Mouse (Mus musculus) lung, postnatal 10 days (tissue): ENCODE data around the gene Grk5.

Source experiments
- DNase-seq: peaks from one replicate; pipeline ENCODE4 v3.0.0; 2021

Gene Grk5

DNA sequence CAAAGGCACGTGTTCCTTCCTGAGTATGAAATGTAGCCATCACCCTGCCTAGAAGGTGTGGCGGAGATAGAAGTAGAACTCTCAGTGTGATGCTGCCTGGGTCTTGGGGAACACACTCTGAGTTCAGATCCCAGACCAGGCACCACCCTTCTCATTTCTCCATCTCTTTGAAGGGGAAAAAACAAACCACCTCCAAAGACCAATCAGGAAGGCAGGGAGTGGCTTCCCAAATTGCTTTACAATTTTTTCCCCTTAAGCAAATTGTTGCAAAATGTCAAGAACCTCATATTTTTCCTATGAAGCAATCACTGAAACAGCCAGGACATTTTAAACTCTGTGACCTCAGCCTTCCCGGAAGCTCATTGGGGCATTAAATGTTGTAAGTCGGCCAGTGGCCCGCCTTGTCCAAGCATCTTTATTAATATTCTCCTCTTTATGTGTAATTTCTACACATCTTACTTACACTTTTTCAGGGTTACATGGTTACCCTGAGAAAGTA is 190.8 kb downstream of the Grk5 start:
- DNase-seq, result peak; percentile 39

DNA sequence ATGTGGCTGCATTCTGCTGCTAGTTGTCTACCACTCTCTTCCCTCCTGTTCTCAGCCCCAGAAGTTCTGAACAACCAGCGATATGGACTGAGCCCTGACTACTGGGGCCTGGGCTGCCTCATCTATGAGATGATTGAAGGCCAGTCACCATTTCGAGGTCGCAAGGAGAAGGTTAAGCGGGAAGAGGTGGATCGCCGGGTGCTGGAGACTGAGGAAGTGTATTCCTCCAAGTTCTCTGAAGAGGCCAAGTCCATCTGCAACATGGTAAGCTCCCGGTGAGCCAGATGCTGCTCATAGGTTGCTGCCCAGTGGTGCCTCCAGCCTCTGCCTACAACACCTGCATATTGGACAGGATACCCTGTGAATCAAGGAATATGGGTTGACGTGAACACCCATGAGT is 193.5 kb downstream of the Grk5 start:
- DNase-seq, result no peak

DNA sequence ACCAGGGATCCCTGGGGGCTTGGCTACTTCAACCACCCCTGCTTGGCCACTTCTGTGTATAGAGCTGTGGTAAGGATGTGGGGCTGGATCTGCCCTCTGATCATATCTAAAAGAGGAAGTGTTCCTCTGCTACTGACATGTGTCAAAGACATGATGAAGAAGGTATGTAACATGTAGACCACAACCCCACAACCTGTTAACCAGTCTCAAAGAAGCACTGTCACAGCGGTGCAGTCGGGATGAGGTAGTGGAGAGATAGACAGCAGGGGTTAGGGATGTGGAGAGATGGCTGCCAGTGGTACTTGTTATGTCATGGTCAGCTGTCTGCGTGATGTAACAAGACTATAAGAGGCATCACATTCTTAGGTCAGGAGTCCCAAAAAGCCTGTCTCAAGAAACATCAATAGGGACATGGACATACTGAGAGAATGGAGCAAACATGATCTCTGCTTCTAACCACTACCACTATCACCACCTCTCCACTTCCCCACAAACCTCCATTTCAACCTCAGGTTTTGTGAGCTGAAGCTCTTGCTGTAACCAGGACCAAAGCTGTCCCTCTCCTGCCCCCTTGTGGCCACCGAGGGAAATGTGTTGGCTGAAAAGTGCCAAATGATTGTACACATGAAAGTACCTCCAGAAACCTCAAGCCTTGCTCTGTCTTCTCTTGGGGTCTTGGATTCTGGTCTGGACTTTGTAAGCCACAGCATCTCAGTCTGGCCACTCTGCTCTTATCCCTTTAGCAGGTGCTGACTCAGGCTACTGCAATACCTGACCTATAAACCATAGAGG is 194.8 kb downstream of the Grk5 start:
- peak; percentile 92 for DNase-seq

DNA sequence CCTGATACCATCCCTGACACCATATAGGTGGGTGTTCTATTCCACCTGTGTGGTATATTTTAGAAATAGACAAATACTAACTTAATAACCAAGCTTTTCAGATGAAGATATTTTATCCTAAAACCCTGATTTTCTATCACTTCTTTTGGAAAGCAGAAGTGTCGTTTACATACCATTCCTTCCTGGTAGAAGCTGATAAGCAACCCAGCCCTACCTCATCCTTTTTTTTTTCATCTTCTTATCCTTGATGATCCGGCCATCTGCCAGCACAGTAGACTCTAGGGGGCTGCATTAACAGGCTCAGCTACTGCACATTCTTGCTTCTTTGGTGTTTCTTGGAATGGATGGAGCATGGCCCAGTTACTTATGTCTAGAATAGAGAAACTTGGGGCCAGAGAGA is 195.7 kb downstream of the Grk5 start:
- no peak for DNase-seq

DNA sequence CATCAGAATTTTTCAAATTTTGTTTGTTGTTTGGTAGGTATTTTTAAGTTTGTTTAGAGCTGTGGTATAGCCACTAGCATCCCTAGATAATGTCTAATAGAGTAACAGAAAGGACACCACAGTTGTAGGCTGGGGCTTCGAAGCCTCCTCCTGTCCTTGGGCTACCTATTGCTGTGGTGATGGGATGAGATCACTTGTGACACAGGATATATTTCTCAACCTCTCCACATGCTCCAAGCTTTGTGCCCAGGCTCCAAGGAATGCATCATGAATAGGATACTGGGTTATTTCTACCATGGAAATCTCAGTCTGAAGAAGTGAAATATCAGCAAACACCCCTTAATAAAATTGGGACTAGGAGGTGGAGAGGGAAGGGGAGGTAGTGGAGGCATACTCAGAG is 198.2 kb downstream of the Grk5 start:
- DNase-seq, result no peak

DNA sequence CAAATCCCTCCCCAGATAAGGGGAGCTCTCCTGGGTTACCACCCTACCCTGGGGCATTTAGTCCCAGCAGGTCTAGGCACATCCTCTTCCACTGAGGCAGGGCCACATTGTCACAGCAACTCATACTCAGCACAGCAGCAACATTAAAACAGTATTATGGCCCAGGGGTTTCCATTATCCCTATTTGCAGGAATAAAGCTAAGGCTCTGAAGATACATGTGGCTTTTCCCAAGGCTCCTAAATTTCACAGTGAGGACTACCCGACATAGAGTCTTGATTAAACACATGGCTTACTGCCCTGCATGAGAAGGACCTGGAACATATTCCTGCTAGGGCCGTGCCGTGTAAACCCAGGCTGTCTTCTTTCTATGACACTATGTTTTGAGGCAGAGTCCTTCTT is 199.5 kb downstream of the Grk5 start:
- no peak for DNase-seq

DNA sequence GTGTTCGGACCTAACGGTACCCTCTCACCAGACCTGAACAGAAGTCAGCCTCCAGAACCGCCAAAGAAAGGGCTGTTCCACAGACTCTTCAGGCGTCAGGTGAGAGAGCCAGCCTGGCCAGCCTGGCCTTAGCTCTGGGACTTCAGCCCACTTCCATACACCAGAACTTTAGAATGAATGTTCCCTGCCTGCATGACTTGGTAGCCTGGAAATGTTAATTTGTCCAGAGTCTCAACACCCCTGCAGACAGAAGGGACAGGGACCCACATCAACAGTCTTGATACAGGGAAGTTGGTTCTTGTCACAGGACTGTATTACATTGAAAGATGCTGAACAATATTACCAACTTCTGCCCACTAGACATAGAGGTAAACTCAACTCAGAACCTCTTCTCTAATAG is 201.0 kb downstream of the Grk5 start:
- no peak for DNase-seq

DNA sequence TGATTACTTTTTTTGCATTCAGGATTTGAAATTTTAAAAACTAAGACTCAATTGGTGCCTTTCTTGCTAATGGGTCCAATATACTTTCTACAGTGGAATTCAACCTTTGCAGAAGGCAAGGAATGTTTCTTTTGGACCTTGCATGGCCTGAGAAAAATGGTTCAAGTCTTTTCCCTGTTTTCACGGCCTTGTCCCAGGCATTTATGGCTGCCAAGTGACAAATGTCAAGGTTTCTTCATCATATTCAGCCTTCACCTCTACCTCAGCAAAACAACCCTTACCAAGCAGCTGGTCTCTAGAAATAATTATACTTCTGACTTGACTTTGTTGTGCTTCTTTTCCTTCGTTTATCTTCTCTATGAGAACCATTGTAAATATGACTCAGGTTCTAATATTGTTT is 207.2 kb downstream of the Grk5 start:
- DNase-seq, result no peak

DNA sequence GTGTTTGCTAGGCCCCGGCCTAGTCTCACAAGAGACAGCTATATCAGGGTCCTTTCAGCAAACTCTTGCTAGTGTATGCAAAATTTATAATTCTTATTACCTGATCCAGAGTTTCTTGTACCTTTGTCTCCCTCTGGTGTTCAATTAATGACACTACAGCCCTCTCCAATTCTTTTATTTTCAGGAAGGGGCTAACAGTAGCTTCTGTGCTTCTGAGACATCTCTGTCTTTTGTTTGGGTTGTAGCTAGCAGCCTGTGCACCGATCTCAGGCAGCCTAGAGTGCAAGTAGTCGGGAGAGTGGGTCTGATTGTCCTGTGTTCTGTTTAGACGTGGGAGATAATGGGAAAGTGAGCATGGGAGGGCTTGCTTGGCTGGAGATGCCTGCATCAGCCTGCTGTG is 208.2 kb downstream of the Grk5 start:
- peak; percentile 35 for DNase-seq

DNA sequence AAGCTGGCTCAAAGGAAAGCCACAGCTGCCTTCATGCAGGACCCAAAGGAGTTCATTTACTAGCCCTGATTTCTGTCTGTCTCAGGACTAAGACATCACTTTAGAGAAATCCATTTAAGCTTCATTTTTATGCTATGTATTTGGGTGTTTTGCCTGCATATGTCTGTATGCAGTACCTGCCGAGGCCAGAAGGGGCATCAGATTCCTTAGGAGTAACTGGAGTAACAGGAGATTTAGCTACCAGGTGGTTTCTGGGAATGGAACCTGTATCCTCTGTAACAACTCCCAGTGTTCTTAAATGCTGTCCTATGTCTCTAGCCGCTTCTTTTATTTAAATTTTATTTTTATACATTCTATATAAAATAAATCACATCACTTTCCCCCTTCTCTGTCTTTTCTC is 220.6 kb downstream of the Grk5 start:
- DNase-seq, result peak; percentile 12

DNA sequence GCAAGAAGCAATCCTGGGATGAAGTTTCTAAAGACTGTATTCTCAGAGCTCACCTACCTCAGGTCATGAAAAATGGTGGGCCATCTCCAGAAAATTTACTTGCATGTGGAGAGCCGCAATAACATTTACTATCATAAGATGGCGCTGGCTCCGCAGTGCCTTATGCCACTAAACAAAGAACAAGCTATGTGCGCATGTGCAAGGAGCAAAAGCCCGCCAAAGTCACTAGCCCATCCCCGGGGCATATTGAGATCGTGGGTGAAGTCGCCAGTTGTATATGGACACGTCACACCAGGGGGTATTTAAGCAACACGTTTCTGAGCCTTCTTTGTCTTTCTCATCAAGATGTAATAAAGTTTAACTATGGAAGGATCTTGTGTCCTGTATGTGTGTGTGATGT is 241.5 kb downstream of the Grk5 start:
- no peak for DNase-seq

DNA sequence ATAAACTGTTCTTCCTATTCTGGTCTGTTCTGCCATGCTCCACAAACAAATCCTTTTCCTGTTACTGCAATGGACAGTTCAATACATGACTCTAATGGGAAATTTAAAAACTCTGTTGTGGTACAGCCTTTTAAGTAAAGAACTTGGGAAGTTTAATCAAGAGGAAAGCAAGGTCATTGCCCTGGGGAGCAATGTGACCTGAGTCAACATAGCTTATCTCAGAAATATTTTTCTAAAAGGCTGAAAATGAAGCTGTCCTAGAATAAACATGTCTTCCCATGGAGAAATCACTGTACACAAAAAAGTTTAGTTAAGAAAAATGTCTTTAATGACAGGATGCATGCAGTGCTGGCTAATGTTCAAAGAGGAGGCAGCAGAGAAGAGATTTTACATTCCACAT is 249.1 kb downstream of the Grk5 start:
- DNase-seq, result no peak

DNA sequence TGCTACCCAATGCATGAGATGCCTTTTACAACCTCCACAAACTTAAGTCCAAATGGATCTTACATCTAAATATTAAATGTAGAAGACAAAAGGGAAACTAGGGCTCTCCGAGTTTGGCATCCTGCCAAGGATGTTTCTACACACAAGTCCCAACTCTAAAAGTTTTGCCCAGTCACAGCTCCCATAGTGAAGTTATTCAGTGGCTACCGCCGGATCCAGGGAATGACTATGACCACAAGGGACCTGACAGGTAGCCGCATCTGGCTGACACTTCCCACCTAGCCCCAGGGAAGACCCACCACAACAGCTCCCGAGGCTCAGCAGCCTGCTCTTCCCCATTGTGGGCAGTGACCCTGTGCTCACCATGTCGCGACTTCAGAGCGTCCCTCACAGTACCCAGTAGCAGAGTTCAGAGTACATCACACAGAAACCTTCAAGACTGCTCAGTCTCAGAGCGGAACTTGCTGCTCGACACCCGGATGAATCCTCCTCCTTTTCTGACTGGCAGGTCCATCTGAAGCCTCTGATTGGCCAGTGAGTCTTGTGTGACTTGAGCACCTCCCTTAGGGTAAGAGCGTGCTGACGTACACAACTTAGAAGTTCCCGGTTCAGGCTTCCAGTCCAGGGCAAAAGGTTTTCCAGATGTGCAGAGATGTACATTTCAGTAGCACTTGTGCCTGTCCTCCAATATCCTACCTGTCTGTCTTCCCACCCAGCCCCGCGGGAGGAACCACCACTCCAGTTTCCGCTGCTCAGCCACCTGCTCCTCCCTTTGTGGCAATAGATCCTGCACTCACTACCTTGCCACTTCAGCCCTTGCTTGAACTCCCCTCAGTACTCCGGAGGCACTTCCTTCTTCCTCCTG is 251.0 kb downstream of the Grk5 start, which contains the start of gene Zfp950:
Zfp950 (minus strand) TSS at position 499 of the 865 bp plus-strand sequence.
- DNase-seq, result peak; percentile 93

DNA sequence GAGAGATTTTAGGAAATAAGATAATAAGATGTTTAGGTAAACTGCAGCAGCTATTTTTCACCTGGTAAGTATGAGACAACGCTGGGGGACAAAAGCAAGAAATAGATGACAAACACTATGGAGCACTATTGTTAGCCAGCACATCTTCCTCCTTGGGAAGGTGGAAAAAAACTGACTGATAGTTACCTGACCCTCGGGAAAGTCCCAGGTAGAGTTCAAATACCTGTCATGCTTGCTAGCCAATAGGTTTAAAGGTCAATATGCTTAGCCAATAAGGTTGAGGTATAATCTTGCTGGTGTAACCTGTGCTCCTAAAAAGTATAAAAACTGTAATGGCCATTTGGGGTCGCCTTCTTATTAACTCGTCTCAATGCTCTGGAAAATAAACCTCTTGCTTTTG is 251.8 kb downstream of the Grk5 start:
- no peak for DNase-seq
